Mouse (Mus musculus): ENCODE data around the gene Gli1.
A peak's percentile ranks its signal among the peaks of the same experiment; 100 is the strongest.
"Not testable (repeated sequence)": the region's sequence is repeated elsewhere in the genome, so short reads cannot be mapped to it uniquely, and the experiment has no call there.

Gli1 gene

GRCm38 (mm10) chr10:127322178-127322577, 19.6 kb downstream of the Gli1 start:
- no peak for DNase-seq (ENCODE audit: low spot score in 2 of 2)

GRCm38 (mm10) chr10:127321621-127322020, 20.2 kb downstream of the Gli1 start, which contains the start of gene Arhgap9:
Arhgap9 (plus strand) TSS chr10:127321964.
- DNase-seq (ENCODE audit: low spot score in 2 of 2) = no peak

GRCm38 (mm10) chr10:127319969-127320368, 21.8 kb downstream of the Gli1 start:
- no peak for DNase-seq (ENCODE audit: low spot score in 2 of 2)

GRCm38 (mm10) chr10:127318009-127318408, 23.8 kb downstream of the Gli1 start:
- no peak for DNase-seq (ENCODE audit: low spot score in 2 of 2)

- no peak for DNase-seq (ENCODE audit: low spot score in 2 of 2)
These were observed 24.5 kb downstream of the Gli1 start for GRCm38 (mm10) chr10:127317277-127317676.

GRCm38 (mm10) chr10:127314950-127315349, 26.8 kb downstream of the Gli1 start:
- DNase-seq (ENCODE audit: low spot score in 2 of 2) = not testable (repeated sequence)

- DNase-seq (ENCODE audit: low spot score in 2 of 2) = not testable (repeated sequence)
These were observed 28.3 kb downstream of the Gli1 start for GRCm38 (mm10) chr10:127313516-127313915.

- DNase-seq (ENCODE audit: low spot score in 2 of 2) = no peak
These were observed 28.9 kb downstream of the Gli1 start for GRCm38 (mm10) chr10:127312858-127313257.

- peak; percentile 65 to 77 for DNase-seq (ENCODE audit: low spot score in 2 of 2)
These were observed 29.5 kb downstream of the Gli1 start for GRCm38 (mm10) chr10:127312356-127312676.

- peak; percentile 89 to 93 for DNase-seq (ENCODE audit: low spot score in 2 of 2)
These were observed 30.1 kb downstream of the Gli1 start, which contains the start of gene Mars for GRCm38 (mm10) chr10:127311476-127312355. Mars (minus strand) TSS chr10:127311786.

GRCm38 (mm10) chr10:127310523-127311475, 31.0 kb downstream of the Gli1 start:
- DNase-seq (ENCODE audit: low spot score in 2 of 2) = no peak

- DNase-seq (ENCODE audit: low spot score in 2 of 2) = not testable (repeated sequence)
These were observed 32.6 kb downstream of the Gli1 start for GRCm38 (mm10) chr10:127309167-127309566.

GRCm38 (mm10) chr10:127303136-127303535, 38.6 kb downstream of the Gli1 start:
- DNase-seq (ENCODE audit: low spot score in 2 of 2) = no peak

GRCm38 (mm10) chr10:127300361-127300760, 41.4 kb downstream of the Gli1 start:
- no peak for DNase-seq (ENCODE audit: low spot score in 2 of 2)

- no peak for DNase-seq (ENCODE audit: low spot score in 2 of 2)
These were observed 44.5 kb downstream of the Gli1 start for GRCm38 (mm10) chr10:127297015-127297871.

- DNase-seq (ENCODE audit: low spot score in 2 of 2) = no peak
These were observed 45.6 kb downstream of the Gli1 start for GRCm38 (mm10) chr10:127295986-127296794.

- no peak for DNase-seq (ENCODE audit: low spot score in 2 of 2)
These were observed 46.8 kb downstream of the Gli1 start for GRCm38 (mm10) chr10:127294895-127295510.

GRCm38 (mm10) chr10:127293590-127294113, 48.1 kb downstream of the Gli1 start:
- no peak for DNase-seq (ENCODE audit: low spot score in 2 of 2)

GRCm38 (mm10) chr10:127292987-127293538, 48.7 kb downstream of the Gli1 start:
- DNase-seq (ENCODE audit: low spot score in 2 of 2) = no peak
